Mouse (Mus musculus) embryonic facial prominence, embryonic 11.5 days (tissue): ENCODE data around the gene H2al1b. TPM values are rescaled to one million over a fixed set of nuclear protein-coding genes. Genes with fewer than 3 reads are reported as not detected.

Experiments used
- polyA plus RNA-seq: library from polyadenylated mRNA; unstranded; fragments of >200 nt; fragmentation: Nextera tagmentation; extraction: Ambion mirVana; gene quantifications from 2 replicates; pipeline ENCODE4 v1.2.1, GENCODE M21; 2014

Gene H2al1b
- polyA plus RNA-seq, 1 experiment from 2014 or later: not detected

Other genes with a start within 250 kb of the H2al1b start
- not detected in 2 replicates for gene H2al1a, start 3.2 kb upstream of the H2al1b start, polyA plus RNA-seq
- gene H2al1c, start 3.2 kb downstream of the H2al1b start, polyA plus RNA-seq: not detected in 2 replicates
- not detected in 2 replicates for gene H2al1d, start 6.4 kb downstream of the H2al1b start, polyA plus RNA-seq
- not detected in 2 replicates for gene H2al1e, start 9.5 kb downstream of the H2al1b start, polyA plus RNA-seq
- not detected in 2 replicates for gene H2al1f, start 12.7 kb downstream of the H2al1b start, polyA plus RNA-seq
- gene H2al1g, start 15.8 kb downstream of the H2al1b start, polyA plus RNA-seq: not detected in 2 replicates
- gene H2al1h, start 19.1 kb downstream of the H2al1b start, polyA plus RNA-seq: not detected in 2 replicates
- gene H2al1i, start 22.2 kb downstream of the H2al1b start, polyA plus RNA-seq: not detected in 2 replicates
- gene H2al1j, start 25.4 kb downstream of the H2al1b start, polyA plus RNA-seq: not detected in 2 replicates